Mouse (Mus musculus): ENCODE measurements around the gene Ly6g5b.

DNA sequence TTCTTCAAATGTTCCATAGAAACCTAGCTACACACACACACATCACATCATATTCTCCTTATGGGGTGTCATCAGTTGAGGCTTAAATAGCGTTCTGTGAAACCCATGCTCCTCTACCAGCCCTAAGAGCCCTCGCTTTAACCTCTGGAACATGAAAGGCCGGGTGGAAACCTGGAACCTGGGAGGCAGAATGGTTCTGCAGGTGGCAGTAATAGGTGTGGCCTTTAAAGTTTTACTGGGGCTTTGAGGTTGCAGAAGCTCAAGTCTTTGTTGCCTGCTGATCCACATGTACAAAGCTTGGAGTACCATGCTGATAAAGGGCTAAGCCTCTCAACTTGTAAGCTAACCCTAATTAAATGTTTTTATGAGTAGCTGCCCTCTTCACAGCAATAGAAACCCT is 32.1 kb upstream of the Ly6g5b start:
- TF ChIP-seq CTCF (IDR thresholded peaks at IDR 0.05; ENCODE audit: low read depth) (no peak), EP300 (IDR thresholded peaks at IDR 0.05; ENCODE audit: low read depth) (no peak)

Measured in liver, postnatal 0 days (tissue).